Mouse (Mus musculus): Measurements from ENCODE around the gene Prn.

Prn gene

GRCm38 (mm10) chr2:131993151-131993550 lies 83.4 kb downstream of the Prn start:
- intact Hi-C loops (cut with DNase I) = loop anchor here (5.0 kb wide), 1 partner anchor 44 kb away; no protein-coding TSS in a partner anchor

GRCm38 (mm10) chr2:131993563-131994088 lies 83.9 kb downstream of the Prn start:
- intact Hi-C loops (cut with DNase I) = loop anchor here (5.0 kb wide), 1 partner anchor 44 kb away; no protein-coding TSS in a partner anchor

- intact Hi-C loops (cut with DNase I) = loop anchor here (5.0 kb wide), 1 partner anchor 42 kb away; no protein-coding TSS in a partner anchor
Observed at GRCm38 (mm10) chr2:131994971-131995370, 85.2 kb downstream of the Prn start.

GRCm38 (mm10) chr2:131995742-131996141 lies 86.0 kb downstream of the Prn start:
- intact Hi-C loops (cut with DNase I) = no loop called here

- intact Hi-C loops (cut with DNase I) = no loop called here
Observed at GRCm38 (mm10) chr2:131996369-131996768, 86.6 kb downstream of the Prn start.

GRCm38 (mm10) chr2:131997356-131997755 lies 87.6 kb downstream of the Prn start:
- intact Hi-C loops (cut with DNase I) = no loop called here

- intact Hi-C loops (cut with DNase I) = no loop called here
Observed at GRCm38 (mm10) chr2:132001696-132002334, 92.1 kb downstream of the Prn start.

GRCm38 (mm10) chr2:132003916-132004315 lies 94.2 kb downstream of the Prn start:
- intact Hi-C loops (cut with DNase I) = no loop called here

- intact Hi-C loops (cut with DNase I) = no loop called here
Observed at GRCm38 (mm10) chr2:132004495-132005136, 94.9 kb downstream of the Prn start.

- intact Hi-C loops (cut with DNase I) = no loop called here
Observed at GRCm38 (mm10) chr2:132005445-132005844, 95.7 kb downstream of the Prn start.

Measured in adrenal gland (tissue).